Mouse (Mus musculus): ENCODE measurements around the gene Cd8a.
"Not testable (repeated sequence)": the region's sequence is repeated elsewhere in the genome, so short reads cannot be mapped to it uniquely, and the experiment has no call there.

Gene Cd8a

GRCm38 (mm10) chr6:71373249-71373775, at the start of gene Cd8a:
TSS of gene Cd8a (plus strand) at chr6:71373427.
- no peak for DNase-seq (ENCODE audit: low spot score)

- no peak for DNase-seq (ENCODE audit: low spot score)
Measured at GRCm38 (mm10) chr6:71324816-71325215, 48.4 kb upstream of the Cd8a start.

- no peak for DNase-seq (ENCODE audit: low spot score)
Measured at GRCm38 (mm10) chr6:71329881-71330280, 43.3 kb upstream of the Cd8a start.

GRCm38 (mm10) chr6:71330486-71330885, 42.7 kb upstream of the Cd8a start:
- DNase-seq (ENCODE audit: low spot score), result no peak

GRCm38 (mm10) chr6:71331491-71331890, 41.7 kb upstream of the Cd8a start:
- not testable (repeated sequence) for DNase-seq (ENCODE audit: low spot score)

GRCm38 (mm10) chr6:71332236-71332965, 40.8 kb upstream of the Cd8a start:
- no peak for DNase-seq (ENCODE audit: low spot score)

GRCm38 (mm10) chr6:71333031-71333430, 40.2 kb upstream of the Cd8a start:
- no peak for DNase-seq (ENCODE audit: low spot score)

- DNase-seq (ENCODE audit: low spot score), result no peak
Measured at GRCm38 (mm10) chr6:71333578-71334273, 39.5 kb upstream of the Cd8a start.

- no peak for DNase-seq (ENCODE audit: low spot score)
Measured at GRCm38 (mm10) chr6:71337666-71338065, 35.6 kb upstream of the Cd8a start.

- no peak for DNase-seq (ENCODE audit: low spot score)
Measured at GRCm38 (mm10) chr6:71338941-71339340, 34.3 kb upstream of the Cd8a start.

- DNase-seq (ENCODE audit: low spot score), result no peak
Measured at GRCm38 (mm10) chr6:71339351-71339750, 33.9 kb upstream of the Cd8a start.

GRCm38 (mm10) chr6:71341179-71341578, 32.0 kb upstream of the Cd8a start:
- DNase-seq (ENCODE audit: low spot score), result no peak

- DNase-seq (ENCODE audit: low spot score), result no peak
Measured at GRCm38 (mm10) chr6:71348006-71348405, 25.2 kb upstream of the Cd8a start.

GRCm38 (mm10) chr6:71351201-71351600, 22.0 kb upstream of the Cd8a start:
- DNase-seq (ENCODE audit: low spot score), result no peak

- no peak for DNase-seq (ENCODE audit: low spot score)
Measured at GRCm38 (mm10) chr6:71352201-71352600, 21.0 kb upstream of the Cd8a start.

GRCm38 (mm10) chr6:71352866-71353427, 20.3 kb upstream of the Cd8a start:
- DNase-seq (ENCODE audit: low spot score), result no peak

- DNase-seq (ENCODE audit: low spot score), result no peak
Measured at GRCm38 (mm10) chr6:71353722-71354121, 19.5 kb upstream of the Cd8a start.

- no peak for DNase-seq (ENCODE audit: low spot score)
Measured at GRCm38 (mm10) chr6:71357493-71357892, 15.7 kb upstream of the Cd8a start.

- DNase-seq (ENCODE audit: low spot score), result no peak
Measured at GRCm38 (mm10) chr6:71360221-71360620, 13.0 kb upstream of the Cd8a start.

- DNase-seq (ENCODE audit: low spot score), result no peak
Measured at GRCm38 (mm10) chr6:71360751-71361150, 12.5 kb upstream of the Cd8a start.

- DNase-seq (ENCODE audit: low spot score), result no peak
Measured at GRCm38 (mm10) chr6:71361156-71361670, 12.0 kb upstream of the Cd8a start.

GRCm38 (mm10) chr6:71363995-71364394, 9.2 kb upstream of the Cd8a start:
- DNase-seq (ENCODE audit: low spot score), result no peak

- DNase-seq (ENCODE audit: low spot score), result no peak
Measured at GRCm38 (mm10) chr6:71369416-71369815, 3.8 kb upstream of the Cd8a start.
